Mouse (Mus musculus) thymus, postnatal 25 days (tissue): ENCODE results near the gene Fbxo42.

ENCODE experiments used
- DNase-seq: peaks from one replicate; pipeline ENCODE4 v3.0.0; 2022

Fbxo42 gene

GRCm38 (mm10) chr4:141228687-141229086 lies 81.0 kb downstream of the Fbxo42 start:
- no peak for DNase-seq

GRCm38 (mm10) chr4:141233196-141233595 lies 85.5 kb downstream of the Fbxo42 start:
- DNase-seq: no peak

GRCm38 (mm10) chr4:141235537-141236111 lies 87.9 kb downstream of the Fbxo42 start:
- DNase-seq: no peak

GRCm38 (mm10) chr4:141236856-141237255 lies 89.1 kb downstream of the Fbxo42 start:
- no peak for DNase-seq

GRCm38 (mm10) chr4:141238492-141239387 lies 91.0 kb downstream of the Fbxo42 start:
- DNase-seq: no peak

- peak; percentile 83 for DNase-seq
These were observed 91.8 kb downstream of the Fbxo42 start, which contains the start of gene Arhgef19 for GRCm38 (mm10) chr4:141239388-141240125. TSS of gene Arhgef19 (plus strand) at chr4:141239499.

- no peak for DNase-seq
These were observed 92.9 kb downstream of the Fbxo42 start for GRCm38 (mm10) chr4:141240617-141241016.

GRCm38 (mm10) chr4:141241861-141242260 lies 94.1 kb downstream of the Fbxo42 start:
- no peak for DNase-seq

GRCm38 (mm10) chr4:141242651-141243241 lies 95.0 kb downstream of the Fbxo42 start:
- no peak for DNase-seq

- no peak for DNase-seq
These were observed 95.9 kb downstream of the Fbxo42 start for GRCm38 (mm10) chr4:141243636-141244035.

GRCm38 (mm10) chr4:141244401-141244800 lies 96.7 kb downstream of the Fbxo42 start:
- DNase-seq: no peak

- no peak for DNase-seq
These were observed 97.3 kb downstream of the Fbxo42 start for GRCm38 (mm10) chr4:141244931-141245425.

- DNase-seq: no peak
These were observed 98.6 kb downstream of the Fbxo42 start for GRCm38 (mm10) chr4:141246089-141246997.

- no peak for DNase-seq
These were observed 99.3 kb downstream of the Fbxo42 start for GRCm38 (mm10) chr4:141246998-141247350.

GRCm38 (mm10) chr4:141247776-141248613 lies 100.3 kb downstream of the Fbxo42 start:
- no peak for DNase-seq

- no peak for DNase-seq
These were observed 100.9 kb downstream of the Fbxo42 start for GRCm38 (mm10) chr4:141248614-141248978.

GRCm38 (mm10) chr4:141249383-141249782 lies 101.7 kb downstream of the Fbxo42 start:
- no peak for DNase-seq

GRCm38 (mm10) chr4:141251071-141251470 lies 103.4 kb downstream of the Fbxo42 start:
- no peak for DNase-seq

- no peak for DNase-seq
These were observed 104.9 kb downstream of the Fbxo42 start for GRCm38 (mm10) chr4:141252641-141253040.
